Mouse (Mus musculus): ENCODE measurements around the gene Cebpg. TPM values are rescaled to one million over a fixed set of nuclear protein-coding genes. Genes with fewer than 3 reads are reported as not detected.

Cebpg gene
- polyA plus RNA-seq, 1 experiment, result 10.9 TPM

- H3K79me2 ChIP-seq (ENCODE audit: control insufficient read depth, insufficient read depth), result no peaks in the 10 kb centered on the region
- TF ChIP-seq FOSL1 (IDR thresholded peaks at IDR 0.05; ENCODE audit: insufficient read depth, low read length, poor library complexity, severe bottlenecking) (no peak), MYOG (IDR thresholded peaks at IDR 0.05; ENCODE audit: control insufficient read depth, extremely low read depth, insufficient read length) (no peak), CTCF (IDR thresholded peaks at IDR 0.05; ENCODE audit: control insufficient read depth, insufficient read depth, insufficient read length) (no peak), MYOD1 (IDR thresholded peaks at IDR 0.05; ENCODE audit: control insufficient read depth, insufficient read length, low read depth) (no peak)
- H3K36me3 ChIP-seq (ENCODE audit: control insufficient read depth, insufficient read depth), result no peaks in the 10 kb centered on the region
- H3ac ChIP-seq (ENCODE audit: control insufficient read depth, insufficient read length, low read depth), result no peak overlapping the region
- no peaks in the 10 kb centered on the region for H3K79me3 ChIP-seq (ENCODE audit: low read depth)
- H3K27me3 ChIP-seq (ENCODE audit: control insufficient read depth, insufficient read depth, insufficient read length), result no peaks in the 10 kb centered on the region
- H3K4me3 ChIP-seq (ENCODE audit: insufficient read depth, poor library complexity, severe bottlenecking), result no peak overlapping the region
Measured at GRCm38 (mm10) chr7:35015252-35015651, 41.1 kb downstream of the Cebpg start.

- Histone ChIP-seq H3ac (ENCODE audit: control insufficient read depth, insufficient read length, low read depth) (no peak overlapping the region), H3K4me3 (ENCODE audit: insufficient read depth, poor library complexity, severe bottlenecking) (no peak overlapping the region), H3K79me2 (ENCODE audit: control insufficient read depth, insufficient read depth) (no peaks in the 10 kb centered on the region), H3K27me3 (ENCODE audit: control insufficient read depth, insufficient read depth, insufficient read length) (no peaks in the 10 kb centered on the region), H3K36me3 (ENCODE audit: control insufficient read depth, insufficient read depth) (no peaks in the 10 kb centered on the region), H3K79me3 (ENCODE audit: low read depth) (no peaks in the 10 kb centered on the region)
- TF ChIP-seq CTCF (IDR thresholded peaks at IDR 0.05; ENCODE audit: control insufficient read depth, insufficient read depth, insufficient read length) (no peak), FOSL1 (IDR thresholded peaks at IDR 0.05; ENCODE audit: insufficient read depth, low read length, poor library complexity, severe bottlenecking) (no peak), MYOG (IDR thresholded peaks at IDR 0.05; ENCODE audit: control insufficient read depth, extremely low read depth, insufficient read length) (no peak), MYOD1 (IDR thresholded peaks at IDR 0.05; ENCODE audit: control insufficient read depth, insufficient read length, low read depth) (no peak), MAX (IDR thresholded peaks at IDR 0.05) (no peak), CEBPB (IDR thresholded peaks at IDR 0.05; ENCODE audit: low read depth) (no peak), USF1 (IDR thresholded peaks at IDR 0.05; ENCODE audit: low read depth) (no peak)
Measured at GRCm38 (mm10) chr7:35013228-35013627, 43.1 kb downstream of the Cebpg start.

GRCm38 (mm10) chr7:35006661-35007060, 49.7 kb downstream of the Cebpg start:
- no peaks in the 10 kb centered on the region for H3K27me3 ChIP-seq (ENCODE audit: control insufficient read depth, insufficient read depth, insufficient read length)
- no peak overlapping the region for H3ac ChIP-seq (ENCODE audit: control insufficient read depth, insufficient read length, low read depth)
- H3K4me3 ChIP-seq (ENCODE audit: insufficient read depth, poor library complexity, severe bottlenecking), result no peak overlapping the region

GRCm38 (mm10) chr7:35003171-35003737, 53.1 kb downstream of the Cebpg start:
- H3ac ChIP-seq (ENCODE audit: control insufficient read depth, insufficient read length, low read depth), result no peak overlapping the region
- H3K4me3 ChIP-seq (ENCODE audit: insufficient read depth, poor library complexity, severe bottlenecking), result no peak overlapping the region
- H3K36me3 ChIP-seq (ENCODE audit: control insufficient read depth, insufficient read depth), result no peaks in the 10 kb centered on the region
- no peak for TF ChIP-seq FOSL1 (IDR thresholded peaks at IDR 0.05; ENCODE audit: insufficient read depth, low read length, poor library complexity, severe bottlenecking)
- TF ChIP-seq MYOD1 (IDR thresholded peaks at IDR 0.05; ENCODE audit: control insufficient read depth, insufficient read length, low read depth), result no peak
- TF ChIP-seq CEBPB (IDR thresholded peaks at IDR 0.05; ENCODE audit: low read depth), result no peak
- no peak for TF ChIP-seq CTCF (IDR thresholded peaks at IDR 0.05; ENCODE audit: control insufficient read depth, insufficient read depth, insufficient read length)
- TF ChIP-seq MAX (IDR thresholded peaks at IDR 0.05), result no peak
- TF ChIP-seq MYOG (IDR thresholded peaks at IDR 0.05; ENCODE audit: control insufficient read depth, extremely low read depth, insufficient read length), result no peak
- TF ChIP-seq USF1 (IDR thresholded peaks at IDR 0.05; ENCODE audit: low read depth), result no peak
- H3K79me3 ChIP-seq (ENCODE audit: low read depth), result no peaks in the 10 kb centered on the region
- H3K79me2 ChIP-seq (ENCODE audit: control insufficient read depth, insufficient read depth), result no peaks in the 10 kb centered on the region
- H3K27me3 ChIP-seq (ENCODE audit: control insufficient read depth, insufficient read depth, insufficient read length), result no peaks in the 10 kb centered on the region

More at GRCm38 (mm10) chr7:35006661-35007060, 49.7 kb downstream of the Cebpg start:
- Histone ChIP-seq H3K79me2 (ENCODE audit: control insufficient read depth, insufficient read depth) (no peaks in the 10 kb centered on the region), H3K36me3 (ENCODE audit: control insufficient read depth, insufficient read depth) (no peaks in the 10 kb centered on the region), H3K79me3 (ENCODE audit: low read depth) (no peaks in the 10 kb centered on the region)
- TF ChIP-seq MAX (IDR thresholded peaks at IDR 0.05), result no peak

GRCm38 (mm10) chr7:35000839-35001238, 55.5 kb downstream of the Cebpg start:
- Histone ChIP-seq H3K4me3 (ENCODE audit: insufficient read depth, poor library complexity, severe bottlenecking) (no peak overlapping the region), H3K27me3 (ENCODE audit: control insufficient read depth, insufficient read depth, insufficient read length) (no peaks in the 10 kb centered on the region), H3K79me2 (ENCODE audit: control insufficient read depth, insufficient read depth) (no peaks in the 10 kb centered on the region), H3K79me3 (ENCODE audit: low read depth) (no peaks in the 10 kb centered on the region), H3ac (ENCODE audit: control insufficient read depth, insufficient read length, low read depth) (no peak overlapping the region), H3K36me3 (ENCODE audit: control insufficient read depth, insufficient read depth) (no peaks in the 10 kb centered on the region)
- TF ChIP-seq MYOG (IDR thresholded peaks at IDR 0.05; ENCODE audit: control insufficient read depth, extremely low read depth, insufficient read length), result no peak
- TF ChIP-seq USF1 (IDR thresholded peaks at IDR 0.05; ENCODE audit: low read depth), result no peak
- peak; percentile 36 for TF ChIP-seq CTCF (IDR thresholded peaks at IDR 0.05; ENCODE audit: control insufficient read depth, insufficient read depth, insufficient read length)

Small RNAs within 50 kb of the gene (microRNA-seq; reads per million reads assigned to microRNA genes)
- not detected for gene Gm25033 (ENCODE audit: borderline microRNAs expressed)

Other genes starting within 250 kb of the Cebpg start
- gene Chst8, start 243.9 kb downstream of the Cebpg start, polyA plus RNA-seq (2012; fragmentation: generic; extraction: Trizol), result 0.09 TPM
- gene Pepd, start 144.2 kb downstream of the Cebpg start, polyA plus RNA-seq (2012; fragmentation: generic; extraction: Trizol), result 82.9 TPM
- 22.9 TPM for gene Cebpa, start 62.7 kb upstream of the Cebpg start, polyA plus RNA-seq (2012; fragmentation: generic; extraction: Trizol)
- gene Slc7a10, start 129.8 kb upstream of the Cebpg start, polyA plus RNA-seq (2012; fragmentation: generic; extraction: Trizol), result not detected
- gene Lrp3, start 158.9 kb upstream of the Cebpg start, polyA plus RNA-seq (2012; fragmentation: generic; extraction: Trizol), result 0.06 TPM

All from C2C12 (cell line).